Mouse (Mus musculus): Measurements from ENCODE around the gene Gucy2d. TPM values are rescaled to one million over a fixed set of nuclear protein-coding genes. Genes with fewer than 3 reads are reported as not detected.

Gucy2d gene
- total and polyA plus RNA-seq, 2 experiments from 2014 or later = 0.08 TPM; not detected in 1

DNA sequence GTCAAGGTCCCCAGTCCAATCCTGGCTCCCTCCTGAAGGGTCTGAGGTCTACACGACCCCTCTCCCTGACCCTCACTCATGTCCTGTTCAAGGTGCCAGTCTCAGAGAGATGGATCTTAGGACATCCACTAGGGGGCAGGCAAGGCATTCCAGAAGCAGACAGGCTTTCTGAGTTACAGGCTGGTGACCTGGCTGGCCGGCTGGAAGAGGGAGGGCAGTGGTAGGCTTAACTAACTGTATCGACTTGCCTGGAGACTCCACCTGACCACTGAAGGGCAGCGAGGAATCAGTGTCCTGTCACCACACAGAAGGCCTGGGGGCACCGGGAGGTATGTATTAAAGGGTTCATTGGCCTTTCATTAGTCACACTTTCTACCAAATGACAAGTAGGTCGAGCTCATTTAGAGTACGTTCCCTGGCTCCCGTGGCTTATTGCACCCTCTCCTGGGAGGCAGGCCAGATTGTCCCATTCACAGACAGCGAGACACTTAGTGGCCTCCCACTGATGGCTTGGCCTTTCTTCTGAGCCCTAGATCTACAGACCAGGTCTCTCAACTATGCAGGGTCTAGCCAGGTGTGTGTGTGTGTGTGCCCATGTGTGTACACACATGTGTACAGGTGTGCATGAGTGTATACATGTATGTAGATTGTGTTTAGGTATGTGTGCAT lies 41.0 kb downstream of the Gucy2d start:
- H3K27ac ChIP-seq (ENCODE audit: low read depth) = no peak overlapping the region
- peak; percentile 37; the same call in 1 of the 2 replicates for ATAC-seq (ENCODE audit: insufficient read depth, low read depth)
- no peak overlapping the region for H3K4me3 ChIP-seq (ENCODE audit: low read depth, low read length)
- 16% methylated on average over 9 of the region's 9 CpGs for WGBS
- no peaks in the 10 kb centered on the region for H3K9me3 ChIP-seq (replicated peaks; ENCODE audit: control insufficient read depth, low read length)
- H3K9ac ChIP-seq (replicated peaks; ENCODE audit: low read depth, low read length) = no peak overlapping the region
- H3K4me2 ChIP-seq (ENCODE audit: low read depth, low read length) = peak overlapping the region; percentile 16; the same call in 1 of the 2 replicates
- H3K4me1 ChIP-seq (ENCODE audit: control insufficient read depth, insufficient read depth) = peaks cover 19% of the 10 kb centered on the region
- TF ChIP-seq CTCF (IDR thresholded peaks at IDR 0.05; ENCODE audit: low read depth) (peak; percentile 100), EP300 (IDR thresholded peaks at IDR 0.05; ENCODE audit: low read depth) (no peak)
- H3K36me3 ChIP-seq (replicated peaks; ENCODE audit: control insufficient read depth, insufficient read depth, low read length) = no peaks in the 10 kb centered on the region
- 0 out of 2 replicates have a peak, but pooled peaks cover 3% of the 10 kb centered on the region for H3K27me3 ChIP-seq (ENCODE audit: control insufficient read depth, insufficient read depth, low read length)
- peak; percentile 83 for DNase-seq (ENCODE audit: low spot score)

DNA sequence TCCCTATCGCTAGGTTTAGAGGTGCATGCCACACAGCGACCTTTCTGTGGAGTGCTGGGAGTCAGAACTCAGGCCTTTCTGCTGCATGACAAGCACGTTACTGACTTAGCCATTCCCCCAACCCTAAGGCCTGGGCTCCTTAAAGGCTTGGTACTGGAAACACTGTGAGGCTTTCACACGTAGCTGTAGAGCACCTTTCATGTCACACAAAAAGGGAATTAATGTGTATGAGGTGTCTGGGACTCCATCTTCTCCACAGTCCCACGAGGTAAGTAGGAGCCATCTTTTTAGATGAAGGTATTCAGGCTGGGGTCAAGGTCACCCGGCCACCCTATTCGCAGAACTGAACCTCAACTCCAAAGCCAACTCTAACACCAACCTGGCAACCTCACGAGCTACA lies 41.6 kb downstream of the Gucy2d start:
- H3K9me3 ChIP-seq (replicated peaks; ENCODE audit: control insufficient read depth, low read length) = no peaks in the 10 kb centered on the region
- no peaks in the 10 kb centered on the region for H3K36me3 ChIP-seq (replicated peaks; ENCODE audit: control insufficient read depth, insufficient read depth, low read length)
- DNase-seq (ENCODE audit: low spot score) (no peak), ATAC-seq (ENCODE audit: insufficient read depth, low read depth) (no peak)
- peaks cover 17% of the 10 kb centered on the region for H3K4me1 ChIP-seq (ENCODE audit: control insufficient read depth, insufficient read depth)
- peak overlapping the region; percentile 79; the same call in 1 of the 2 replicates for H3K27ac ChIP-seq (ENCODE audit: low read depth)
- H3K4me2 ChIP-seq (ENCODE audit: low read depth, low read length) = no peak overlapping the region
- no peak overlapping the region for H3K4me3 ChIP-seq (ENCODE audit: low read depth, low read length)
- 86% methylated on average over 8 of the region's 8 CpGs for WGBS
- H3K9ac ChIP-seq (replicated peaks; ENCODE audit: low read depth, low read length) = no peak overlapping the region
- 0 out of 2 replicates have a peak, but pooled peaks cover 3% of the 10 kb centered on the region for H3K27me3 ChIP-seq (ENCODE audit: control insufficient read depth, insufficient read depth, low read length)
- TF ChIP-seq EP300 (IDR thresholded peaks at IDR 0.05; ENCODE audit: low read depth) = no peak
- no peak for TF ChIP-seq CTCF (IDR thresholded peaks at IDR 0.05; ENCODE audit: low read depth)

DNA sequence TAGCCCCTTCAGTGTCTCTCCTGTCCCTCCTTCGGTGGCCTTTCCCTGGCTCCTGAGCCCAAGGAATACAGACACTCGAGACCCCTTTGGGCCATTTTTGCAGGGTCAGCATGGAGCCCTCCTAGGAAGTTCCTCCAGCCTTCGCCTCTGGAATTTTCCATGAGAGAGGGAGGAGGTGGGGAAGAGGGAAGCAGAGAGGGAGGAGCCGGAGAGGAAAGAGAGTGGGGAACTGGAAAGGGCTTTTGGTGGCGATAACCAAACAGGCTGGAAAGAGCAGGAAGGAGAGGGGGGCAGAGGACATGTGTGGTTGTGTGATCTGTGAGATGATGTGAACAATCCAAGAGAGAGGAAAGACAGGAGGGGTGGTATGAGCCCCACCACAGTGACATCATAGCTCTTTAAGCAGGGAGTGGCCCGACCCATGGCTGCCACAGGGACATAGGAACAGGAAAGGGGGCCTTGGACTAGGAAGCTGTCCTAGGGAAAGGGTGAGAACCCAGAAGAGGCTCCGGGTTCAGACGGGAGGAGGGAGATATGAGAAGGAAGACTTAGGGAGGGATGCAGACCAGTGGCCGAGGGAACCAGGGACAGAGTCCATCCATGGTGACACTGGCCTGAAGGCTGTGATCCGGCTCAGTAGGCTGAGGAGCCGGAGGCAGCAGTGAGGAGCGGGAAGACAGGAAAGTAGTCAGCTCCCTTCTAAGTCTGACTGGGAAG lies 42.5 kb downstream of the Gucy2d start:
- DNase-seq (ENCODE audit: low spot score) (peak; percentile 65), ATAC-seq (ENCODE audit: insufficient read depth, low read depth) (peak; percentile 33)
- Histone ChIP-seq H3K4me1 (ENCODE audit: control insufficient read depth, insufficient read depth) (peaks cover 10% of the 10 kb centered on the region; the same call in 1 of the 2 replicates), H3K36me3 (replicated peaks; ENCODE audit: control insufficient read depth, insufficient read depth, low read length) (no peaks in the 10 kb centered on the region), H3K4me3 (ENCODE audit: low read depth, low read length) (no peak overlapping the region), H3K9me3 (replicated peaks; ENCODE audit: control insufficient read depth, low read length) (no peaks in the 10 kb centered on the region), H3K27me3 (ENCODE audit: control insufficient read depth, insufficient read depth, low read length) (0 out of 2 replicates have a peak, but pooled peaks cover 3% of the 10 kb centered on the region), H3K27ac (ENCODE audit: low read depth) (peak overlapping the region; percentile 79), H3K4me2 (ENCODE audit: low read depth, low read length) (peak overlapping the region; percentile 25; the same call in 1 of the 2 replicates), H3K9ac (replicated peaks; ENCODE audit: low read depth, low read length) (peak overlapping the region; percentile 40)
- no peak for TF ChIP-seq EP300 (IDR thresholded peaks at IDR 0.05; ENCODE audit: low read depth)
- no peak for TF ChIP-seq CTCF (IDR thresholded peaks at IDR 0.05; ENCODE audit: low read depth)
- 47% methylated on average over 12 of the region's 12 CpGs for WGBS

DNA sequence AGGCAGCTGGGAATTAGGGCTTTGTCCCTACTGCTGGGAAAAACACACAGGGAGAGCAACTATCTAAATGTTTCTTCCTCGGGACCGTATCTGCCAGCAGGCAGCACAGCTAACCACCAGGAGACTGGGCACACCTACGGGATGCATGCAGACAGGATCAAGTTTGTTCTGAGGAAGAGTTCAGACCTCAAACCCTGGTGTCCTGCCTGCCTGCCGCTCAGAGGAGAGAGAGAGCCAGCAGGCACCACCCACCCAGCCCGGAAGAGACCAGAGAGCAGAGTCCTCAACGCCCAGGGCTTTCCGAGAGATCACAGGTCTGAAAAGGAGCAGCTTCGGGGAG lies 43.0 kb downstream of the Gucy2d start:
- H3K9me3 ChIP-seq (replicated peaks; ENCODE audit: control insufficient read depth, low read length) = no peaks in the 10 kb centered on the region
- no peaks in the 10 kb centered on the region for H3K36me3 ChIP-seq (replicated peaks; ENCODE audit: control insufficient read depth, insufficient read depth, low read length)
- peak overlapping the region; percentile 79 for H3K27ac ChIP-seq (ENCODE audit: low read depth)
- peak overlapping the region; percentile 40 for H3K9ac ChIP-seq (replicated peaks; ENCODE audit: low read depth, low read length)
- peak overlapping the region; percentile 25; the same call in 1 of the 2 replicates for H3K4me2 ChIP-seq (ENCODE audit: low read depth, low read length)
- DNase-seq (ENCODE audit: low spot score) = no peak
- H3K4me1 ChIP-seq (ENCODE audit: control insufficient read depth, insufficient read depth) = peaks cover 10% of the 10 kb centered on the region; the same call in 1 of the 2 replicates
- ATAC-seq (ENCODE audit: insufficient read depth, low read depth) = no peak
- TF ChIP-seq CTCF (IDR thresholded peaks at IDR 0.05; ENCODE audit: low read depth) (no peak), EP300 (IDR thresholded peaks at IDR 0.05; ENCODE audit: low read depth) (no peak)
- WGBS = 39% methylated on average over 8 of the region's 8 CpGs
- peaks cover 5% of the 10 kb centered on the region; the same call in 1 of the 2 replicates for H3K27me3 ChIP-seq (ENCODE audit: control insufficient read depth, insufficient read depth, low read length)
- H3K4me3 ChIP-seq (ENCODE audit: low read depth, low read length) = no peak overlapping the region

DNA sequence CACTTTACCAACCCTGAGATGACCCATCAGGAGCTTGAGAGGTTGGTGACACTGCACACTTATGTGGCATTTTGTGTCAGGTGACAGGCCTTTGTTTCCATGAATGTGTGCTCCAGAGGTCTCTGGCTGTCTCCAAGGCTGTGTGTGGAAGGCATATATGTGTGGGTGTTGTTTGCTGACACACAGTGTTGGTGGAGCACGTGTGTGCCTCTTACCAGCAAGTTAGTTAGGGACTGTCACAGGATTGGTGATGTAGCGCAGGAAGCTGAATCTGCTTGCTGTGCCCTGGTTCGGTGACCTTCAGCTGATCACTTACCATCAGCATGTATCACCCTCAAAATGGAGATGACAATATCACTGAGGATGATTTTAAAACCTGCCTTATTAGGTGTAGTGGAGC lies 44.7 kb downstream of the Gucy2d start:
- ATAC-seq (ENCODE audit: insufficient read depth, low read depth) = no peak
- H3K9ac ChIP-seq (replicated peaks; ENCODE audit: low read depth, low read length) = no peak overlapping the region
- H3K9me3 ChIP-seq (replicated peaks; ENCODE audit: control insufficient read depth, low read length) = no peaks in the 10 kb centered on the region
- H3K4me1 ChIP-seq (ENCODE audit: control insufficient read depth, insufficient read depth) = peaks cover 10% of the 10 kb centered on the region; the same call in 1 of the 2 replicates
- H3K4me2 ChIP-seq (ENCODE audit: low read depth, low read length) = no peak overlapping the region
- no peak for TF ChIP-seq CTCF (IDR thresholded peaks at IDR 0.05; ENCODE audit: low read depth)
- no peaks in the 10 kb centered on the region for H3K36me3 ChIP-seq (replicated peaks; ENCODE audit: control insufficient read depth, insufficient read depth, low read length)
- no peak overlapping the region for H3K27ac ChIP-seq (ENCODE audit: low read depth)
- 81% methylated on average over 3 of the region's 3 CpGs for WGBS
- peaks cover 6% of the 10 kb centered on the region; the same call in 1 of the 2 replicates for H3K27me3 ChIP-seq (ENCODE audit: control insufficient read depth, insufficient read depth, low read length)
- no peak overlapping the region for H3K4me3 ChIP-seq (ENCODE audit: low read depth, low read length)
- no peak for DNase-seq (ENCODE audit: low spot score)
